Mouse (Mus musculus): ENCODE data around the gene Btbd18. TPM values are rescaled to one million over a fixed set of nuclear protein-coding genes. Genes with fewer than 3 reads are reported as not detected.

Gene Btbd18
- polyA plus RNA-seq, 1 experiment from 2014 or later, result 0.43 TPM

DNA sequence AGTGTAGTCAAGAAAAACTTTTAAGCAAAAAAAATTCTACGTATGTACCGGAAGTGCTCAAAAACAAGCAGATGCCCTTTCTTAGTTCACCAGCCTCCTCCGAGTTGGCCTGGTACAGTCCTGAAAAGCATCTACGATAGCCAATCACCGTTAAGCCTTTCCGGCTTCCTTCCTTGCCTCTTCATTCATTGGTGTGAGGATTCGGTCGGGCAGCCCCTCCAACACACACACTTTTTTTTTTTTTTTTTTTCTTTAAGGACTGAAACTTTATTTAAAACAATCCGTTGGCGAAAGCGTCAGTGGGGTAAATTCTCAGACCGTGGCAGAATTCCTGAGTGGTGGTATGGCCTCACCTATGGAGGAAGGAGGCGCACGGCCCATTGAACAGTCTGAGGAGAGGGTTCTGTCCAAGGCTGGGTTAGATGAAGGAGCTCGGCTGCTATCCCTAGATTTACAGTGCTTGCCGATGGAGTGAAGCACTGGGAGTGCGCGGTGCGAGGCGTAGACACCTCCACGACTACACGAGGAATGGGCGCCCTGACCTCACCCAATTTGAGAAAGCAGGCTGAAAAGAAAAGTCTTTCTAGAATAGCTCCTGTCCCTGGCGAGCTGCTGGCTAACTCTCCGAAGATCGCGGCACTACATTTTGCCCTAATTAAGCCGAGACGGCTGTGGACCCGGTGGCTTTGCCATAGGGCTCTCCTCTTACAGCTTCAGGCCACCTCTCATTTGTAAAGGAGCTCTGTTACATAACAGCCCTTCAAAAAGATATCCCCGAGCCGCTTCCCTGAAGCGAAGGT, 56.9 kb downstream of the Btbd18 start:
- H3K9me3 ChIP-seq, result no peaks in the 10 kb centered on the region
- under 1% methylated on average over 33 of the region's 33 CpGs for WGBS
- H3K9ac ChIP-seq, result peak overlapping the region; percentile 94
- H3K36me3 ChIP-seq, result peaks cover 2% of the 10 kb centered on the region
- no peaks in the 10 kb centered on the region for H3K27me3 ChIP-seq (replicated peaks)
- peak overlapping the region; percentile 89 for H3K4me3 ChIP-seq
- H3K27ac ChIP-seq, result peak overlapping the region; percentile 46; the same call in 1 of the 2 replicates
- H3K4me2 ChIP-seq (replicated peaks), result peak overlapping the region; percentile 84
- H3K4me1 ChIP-seq, result peaks cover 13% of the 10 kb centered on the region
- ATAC-seq (ENCODE audit: low FRiP score, low read depth), result peak; percentile 97

DNA sequence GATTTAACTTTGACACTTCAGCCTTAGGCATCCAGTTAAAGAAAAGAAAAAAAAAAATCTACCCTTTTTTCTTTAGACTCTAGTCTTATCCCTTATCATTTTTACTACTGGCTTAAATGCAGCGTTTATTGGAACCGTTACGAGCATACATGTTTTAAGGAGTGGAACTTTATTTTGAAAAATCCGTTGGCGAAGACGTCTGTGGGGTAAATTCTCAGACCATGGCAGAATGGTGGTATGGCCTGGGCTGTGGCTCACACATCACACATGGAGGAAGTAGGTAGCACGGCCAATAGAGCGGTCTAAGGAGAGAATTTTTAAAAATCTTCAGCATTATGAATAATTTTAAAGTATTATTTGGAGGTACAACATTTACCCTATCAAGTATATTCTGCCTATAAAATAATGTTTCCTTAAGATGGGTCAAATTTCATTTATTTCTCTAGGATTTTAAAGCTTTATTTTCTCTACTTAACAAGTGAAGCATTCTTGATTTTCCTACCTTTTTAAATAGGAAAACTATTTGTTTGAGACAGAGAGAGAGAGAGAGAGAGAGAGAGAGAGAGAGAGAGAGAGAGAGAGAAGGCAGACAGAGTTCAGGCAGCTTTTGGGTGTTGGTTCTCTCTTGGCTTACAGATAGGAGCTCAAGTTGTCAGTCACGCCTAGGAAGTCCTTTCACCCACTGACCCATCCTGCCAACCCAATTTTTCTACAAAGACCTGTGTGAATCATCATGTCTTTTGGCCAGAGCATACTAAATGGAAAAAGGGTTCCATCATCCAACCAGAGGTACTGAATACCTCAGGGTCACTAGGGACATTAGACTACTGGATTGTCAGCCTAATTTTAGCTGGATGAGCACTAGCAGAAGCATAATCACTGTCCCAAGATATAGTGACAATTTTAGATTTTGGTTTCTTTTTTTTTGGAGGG, 57.8 kb downstream of the Btbd18 start:
- H3K4me1 ChIP-seq, result peaks cover 13% of the 10 kb centered on the region
- H3K9me3 ChIP-seq, result no peaks in the 10 kb centered on the region
- peak overlapping the region; percentile 67 for H3K9ac ChIP-seq
- H3K4me3 ChIP-seq, result peak overlapping the region; percentile 89
- peak overlapping the region; percentile 84 for H3K4me2 ChIP-seq (replicated peaks)
- H3K36me3 ChIP-seq, result 0 out of 2 replicates have a peak, but pooled peaks cover 3% of the 10 kb centered on the region
- H3K27ac ChIP-seq, result 0 out of 2 replicates have a peak overlapping the region, but pooled peaks have one; percentile 46
- H3K27me3 ChIP-seq (replicated peaks), result no peaks in the 10 kb centered on the region
- WGBS, result 41% methylated on average over 9 of the region's 9 CpGs
- no peak for ATAC-seq (ENCODE audit: low FRiP score, low read depth)

DNA sequence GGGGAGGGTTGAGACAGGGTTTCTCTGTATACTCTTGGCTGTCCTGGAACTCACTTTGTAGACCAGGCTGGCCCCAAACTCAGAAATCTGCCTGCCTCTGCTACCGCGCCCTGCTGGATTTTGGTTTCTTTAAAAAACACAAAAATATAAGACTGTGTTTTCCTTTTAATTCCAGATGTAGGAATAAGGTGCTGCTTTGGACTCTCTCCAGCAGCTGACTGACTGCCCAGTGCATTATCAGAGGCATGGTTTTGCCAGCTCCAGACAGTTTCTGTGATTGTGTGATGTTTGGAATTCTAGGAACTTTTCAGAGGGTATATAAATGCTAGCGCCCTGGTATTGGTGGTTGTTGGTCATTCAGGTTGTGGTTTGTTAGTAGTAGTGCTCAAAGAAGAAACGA, 58.5 kb downstream of the Btbd18 start:
- Histone ChIP-seq H3K4me2 (replicated peaks) (no peak overlapping the region), H3K9me3 (no peaks in the 10 kb centered on the region), H3K4me3 (no peak overlapping the region), H3K9ac (no peak overlapping the region), H3K27ac (no peak overlapping the region), H3K27me3 (replicated peaks) (no peaks in the 10 kb centered on the region), H3K4me1 (peaks cover 13% of the 10 kb centered on the region), H3K36me3 (peaks cover 5% of the 10 kb centered on the region; the same call in 1 of the 2 replicates)
- WGBS, result 94% methylated on average over 4 of the region's 4 CpGs
- no peak for ATAC-seq (ENCODE audit: low FRiP score, low read depth)

Other genes with a start within 250 kb of the Btbd18 start
- gene Calcrl, start 233.7 kb upstream of the Btbd18 start, polyA plus RNA-seq (2016; fragmentation: Nextera tagmentation; extraction: Ambion mirVana), result 16.4 and 16.9 TPM in 2 replicates
- gene Tfpi, start 182.3 kb upstream of the Btbd18 start, polyA plus RNA-seq (2016; fragmentation: Nextera tagmentation; extraction: Ambion mirVana), result 23.0 and 24.2 TPM in 2 replicates
- 44.3 and 50.4 TPM in 2 replicates for gene Ctnnd1, start 8.3 kb upstream of the Btbd18 start, polyA plus RNA-seq (2016; fragmentation: Nextera tagmentation; extraction: Ambion mirVana)
- 306 and 312 TPM in 2 replicates for gene Selenoh, start 11.7 kb downstream of the Btbd18 start, polyA plus RNA-seq (2016; fragmentation: Nextera tagmentation; extraction: Ambion mirVana)
- not detected in 2 replicates for gene Gm28635, start 19.0 kb downstream of the Btbd18 start, polyA plus RNA-seq (2016; fragmentation: Nextera tagmentation; extraction: Ambion mirVana)
- gene Med19, start 19.3 kb downstream of the Btbd18 start, polyA plus RNA-seq (2016; fragmentation: Nextera tagmentation; extraction: Ambion mirVana), result 50.4 and 50.5 TPM in 2 replicates
- 196 and 197 TPM in 2 replicates for gene Tmx2, start 20.1 kb downstream of the Btbd18 start, polyA plus RNA-seq (2016; fragmentation: Nextera tagmentation; extraction: Ambion mirVana)
- 24.3 and 27.1 TPM in 2 replicates for gene Zdhhc5, start 56.1 kb downstream of the Btbd18 start, polyA plus RNA-seq (2016; fragmentation: Nextera tagmentation; extraction: Ambion mirVana)
- gene Clp1, start 68.3 kb downstream of the Btbd18 start, polyA plus RNA-seq (2016; fragmentation: Nextera tagmentation; extraction: Ambion mirVana), result 36.4 and 37.1 TPM in 2 replicates
- gene Ypel4, start 75.0 kb downstream of the Btbd18 start, polyA plus RNA-seq (2016; fragmentation: Nextera tagmentation; extraction: Ambion mirVana), result 20.5 and 21.4 TPM in 2 replicates
- gene Gm19426, start 84.6 kb downstream of the Btbd18 start, polyA plus RNA-seq (2016; fragmentation: Nextera tagmentation; extraction: Ambion mirVana), result 7.8 and 9.0 TPM in 2 replicates
- 33.8 and 34.5 TPM in 2 replicates for gene Serping1, start 116.4 kb downstream of the Btbd18 start, polyA plus RNA-seq (2016; fragmentation: Nextera tagmentation; extraction: Ambion mirVana)
- 22.8 and 23.2 TPM in 2 replicates for gene Ube2l6, start 139.7 kb downstream of the Btbd18 start, polyA plus RNA-seq (2016; fragmentation: Nextera tagmentation; extraction: Ambion mirVana)
- not detected in 2 replicates for gene Smtnl1, start 163.6 kb downstream of the Btbd18 start, polyA plus RNA-seq (2016; fragmentation: Nextera tagmentation; extraction: Ambion mirVana)
- 37.6 and 39.4 TPM in 2 replicates for gene Timm10, start 167.9 kb downstream of the Btbd18 start, polyA plus RNA-seq (2016; fragmentation: Nextera tagmentation; extraction: Ambion mirVana)
- gene Slc43a1, start 179.8 kb downstream of the Btbd18 start, polyA plus RNA-seq (2016; fragmentation: Nextera tagmentation; extraction: Ambion mirVana), result 8.4 and 10.2 TPM in 2 replicates
- 9.5 and 14.7 TPM in 2 replicates for gene Rtn4rl2, start 227.6 kb downstream of the Btbd18 start, polyA plus RNA-seq (2016; fragmentation: Nextera tagmentation; extraction: Ambion mirVana)

Measured in neural tube, embryonic 12.5 days (tissue).